Mouse (Mus musculus) G1E (cell line): ENCODE measurements around the gene Tnfrsf9. TPM values are rescaled to one million over a fixed set of nuclear protein-coding genes. Genes with fewer than 3 reads are reported as not detected.

ENCODE experiments used
- ATAC-seq: 2 replicates; pipeline ENCODE4 v1.8.0; 2016; ENCODE audit warnings: mild to moderate bottlenecking; ENCODE audit not compliant: insufficient number of reproducible peaks, poor library complexity, low FRiP score, severe bottlenecking; ENCODE audit errors: extremely low read depth
- DNase-seq: peaks from one replicate; pipeline ENCODE4 v3.0.0; 2012; ENCODE audit warnings: low spot score
- H3K27me3 ChIP-seq: 2 replicates; pipeline ENCODE4 v1.6.1; 2012; ENCODE audit warnings: mild to moderate bottlenecking, low read length, inconsistent platforms; ENCODE audit not compliant: insufficient read depth
- H3K36me3 ChIP-seq: replicated peaks from 2 replicates; pipeline ENCODE3; 2012; ENCODE audit warnings: mild to moderate bottlenecking, inconsistent platforms
- H3K4me1 ChIP-seq: 2 replicates; pipeline ENCODE4 v1.6.1; 2012; ENCODE audit warnings: low read depth, low read length, inconsistent platforms, mixed read lengths; ENCODE audit not compliant: insufficient read depth
- H3K4me3 ChIP-seq: 2 replicates; pipeline ENCODE4 v1.5.1; 2012; ENCODE audit warnings: low read depth, mild to moderate bottlenecking, inconsistent platforms, low read length, moderate library complexity, mixed read lengths
- H3K9me3 ChIP-seq: replicated peaks from 2 replicates; pipeline ENCODE4 v1.6.1; 2012; ENCODE audit warnings: inconsistent platforms
- CTCF ChIP-seq: IDR thresholded peaks from 2 replicates; pipeline ENCODE4 v1.5.1; 2012; ENCODE audit warnings: low read depth, low read length, inconsistent platforms, mixed read lengths
- GATA1 ChIP-seq: IDR thresholded peaks from 2 replicates; pipeline ENCODE4 v1.6.1; 2012; ENCODE audit warnings: borderline replicate concordance, low read length, inconsistent platforms, mixed read lengths
- GATA2 ChIP-seq: IDR thresholded peaks from 2 replicates; pipeline ENCODE4 v1.6.1; 2012; ENCODE audit warnings: low read depth, low read length, inconsistent platforms, borderline replicate concordance
- POLR2AphosphoS5 ChIP-seq: IDR thresholded peaks from 2 replicates; pipeline ENCODE4 v1.6.1; 2012; ENCODE audit warnings: low read depth, low read length, inconsistent platforms; ENCODE audit not compliant: insufficient replicate concordance
- TAL1 ChIP-seq: conservative IDR thresholded peaks from 2 replicates; pipeline ENCODE4 v1.6.1; 2012; ENCODE audit warnings: low read depth, low read length, inconsistent platforms, mixed read lengths
- polyA plus RNA-seq: library from polyadenylated mRNA; stranded (reverse); fragments of >175 nt; gene quantifications from 2 replicates; pipeline ENCODE4 v1.2.3, GENCODE M21; 2012
- total RNA-seq, 2 experiments: library from RNA; stranded (forward) in 1 of 2; stranded (reverse) in 1 of 2; fragments of 200-1000 nt in 1 of 2; fragments of >200 nt in 1 of 2; fragmentation: Nextera tagmentation in 1 of 2; gene quantifications; 2 replicates each; pipeline ENCODE4 v1.2.3; 2014 to 2017

Tnfrsf9 gene
- total RNA-seq (2014; fragmentation: Nextera tagmentation) = 13.1 and 20.2 TPM in 2 replicates
- total RNA-seq (2017) = 1.1 and 1.7 TPM in 2 replicates
- polyA plus RNA-seq = 0.25 and 0.47 TPM in 2 replicates

- Histone ChIP-seq H3K36me3 (peaks cover 20% of the 10 kb centered on the region), H3K4me3 (peak within 1 kb of the TSS; percentile 76), H3K27me3 (no peaks in the 10 kb centered on the region), H3K4me1 (peaks cover 61% of the 10 kb centered on the region), H3K9me3 (0 out of 2 replicates have a peak, but pooled peaks cover 3% of the 10 kb centered on the region)
- DNase-seq (peak; percentile 88), ATAC-seq (peak; percentile 80)
- TF ChIP-seq GATA2 (no peak), POLR2AphosphoS5 (no peak), TAL1 (no peak)
These were observed at the start of gene Tnfrsf9, which contains the start of gene Park7 for GRCm38 (mm10) chr4:150914290-150914733. Gene Tnfrsf9, plus strand, starts transcription at chr4:150914562. Gene Park7, minus strand, starts transcription at chr4:150914437.

- no peak for ATAC-seq
These were observed 49.0 kb upstream of the Tnfrsf9 start for GRCm38 (mm10) chr4:150865371-150865770.

GRCm38 (mm10) chr4:150866069-150866468, 48.3 kb upstream of the Tnfrsf9 start:
- Histone ChIP-seq H3K4me1 (peaks cover 4% of the 10 kb centered on the region; the same call in 1 of the 2 replicates), H3K27me3 (0 out of 2 replicates have a peak, but pooled peaks cover 2% of the 10 kb centered on the region), H3K9me3 (no peaks in the 10 kb centered on the region), H3K36me3 (no peaks in the 10 kb centered on the region), H3K4me3 (no peak overlapping the region)
- ATAC-seq = no peak
- DNase-seq = no peak
- no peak for TF ChIP-seq POLR2AphosphoS5
- TF ChIP-seq GATA1 = no peak
- no peak for TF ChIP-seq TAL1
- no peak for TF ChIP-seq CTCF
- no peak for TF ChIP-seq GATA2

More at GRCm38 (mm10) chr4:150865371-150865770, 49.0 kb upstream of the Tnfrsf9 start:
- no peak overlapping the region for H3K4me3 ChIP-seq
- H3K36me3 ChIP-seq = no peaks in the 10 kb centered on the region
- H3K27me3 ChIP-seq = 0 out of 2 replicates have a peak, but pooled peaks cover 2% of the 10 kb centered on the region
- no peak for TF ChIP-seq TAL1
- TF ChIP-seq GATA2 = no peak
- DNase-seq = no peak
- H3K9me3 ChIP-seq = no peaks in the 10 kb centered on the region
- H3K4me1 ChIP-seq = peaks cover 4% of the 10 kb centered on the region; the same call in 1 of the 2 replicates

- Histone ChIP-seq H3K4me1 (peaks cover 4% of the 10 kb centered on the region; the same call in 1 of the 2 replicates), H3K4me3 (no peak overlapping the region)
- no peak for TF ChIP-seq GATA1
These were observed 47.9 kb upstream of the Tnfrsf9 start for GRCm38 (mm10) chr4:150866494-150866893.

GRCm38 (mm10) chr4:150868161-150868560, 46.2 kb upstream of the Tnfrsf9 start:
- Histone ChIP-seq H3K4me3 (no peak overlapping the region), H3K36me3 (no peaks in the 10 kb centered on the region), H3K27me3 (peaks cover 11% of the 10 kb centered on the region), H3K4me1 (peaks cover 2% of the 10 kb centered on the region; the same call in 1 of the 2 replicates), H3K9me3 (no peaks in the 10 kb centered on the region)
- TF ChIP-seq GATA2 (no peak), POLR2AphosphoS5 (no peak), TAL1 (no peak)
- ATAC-seq (no peak), DNase-seq (no peak)

More at GRCm38 (mm10) chr4:150866494-150866893, 47.9 kb upstream of the Tnfrsf9 start:
- Histone ChIP-seq H3K27me3 (peaks cover 2% of the 10 kb centered on the region; the same call in 1 of the 2 replicates), H3K9me3 (no peaks in the 10 kb centered on the region), H3K36me3 (no peaks in the 10 kb centered on the region)
- DNase-seq (no peak), ATAC-seq (no peak)

- H3K9me3 ChIP-seq = no peaks in the 10 kb centered on the region
- no peak for TF ChIP-seq GATA2
- no peak for TF ChIP-seq GATA1
- peaks cover 2% of the 10 kb centered on the region; the same call in 1 of the 2 replicates for H3K4me1 ChIP-seq
- H3K36me3 ChIP-seq = no peaks in the 10 kb centered on the region
- H3K4me3 ChIP-seq = no peak overlapping the region
- peaks cover 11% of the 10 kb centered on the region for H3K27me3 ChIP-seq
- DNase-seq = no peak
- ATAC-seq = no peak
These were observed 45.5 kb upstream of the Tnfrsf9 start for GRCm38 (mm10) chr4:150868859-150869258.
